Mouse (Mus musculus): ENCODE data around the gene Dcst1. TPM values are rescaled to one million over a fixed set of nuclear protein-coding genes. Genes with fewer than 3 reads are reported as not detected.
A peak's percentile ranks its signal among the peaks of the same experiment; 100 is the strongest.

Dcst1 gene
- polyA plus RNA-seq, 1 experiment = not detected

- Histone ChIP-seq H3K4me1 (ENCODE audit: control insufficient read depth, insufficient read depth, low read length) (no peaks in the 10 kb centered on the region), H3K4me3 (ENCODE audit: insufficient read depth, low read length) (no peak overlapping the region), H3K27ac (ENCODE audit: insufficient read depth, low read depth, low read length) (no peak overlapping the region)
- TF ChIP-seq POLR2A (IDR thresholded peaks at IDR 0.05; ENCODE audit: borderline replicate concordance, low read depth, low read length) (no peak), CTCF (IDR thresholded peaks at IDR 0.05; ENCODE audit: low read depth, low read length) (no peak)
Measured at GRCm38 (mm10) chr3:89367338-89367737, 2.3 kb upstream of the Dcst1 start.

- Histone ChIP-seq H3K4me3 (ENCODE audit: insufficient read depth, low read length) (no peak overlapping the region), H3K27ac (ENCODE audit: insufficient read depth, low read depth, low read length) (no peak overlapping the region), H3K4me1 (ENCODE audit: control insufficient read depth, insufficient read depth, low read length) (peaks cover under 1% of the 10 kb centered on the region; the same call in 1 of the 2 replicates)
- no peak for TF ChIP-seq POLR2A (IDR thresholded peaks at IDR 0.05; ENCODE audit: borderline replicate concordance, low read depth, low read length)
- no peak for TF ChIP-seq CTCF (IDR thresholded peaks at IDR 0.05; ENCODE audit: low read depth, low read length)
Measured at GRCm38 (mm10) chr3:89365486-89366414, 697 bp upstream of the Dcst1 start.

GRCm38 (mm10) chr3:89364631-89365030, 422 bp downstream of the Dcst1 start:
- TF ChIP-seq POLR2A (IDR thresholded peaks at IDR 0.05; ENCODE audit: borderline replicate concordance, low read depth, low read length) = no peak
- no peak for TF ChIP-seq CTCF (IDR thresholded peaks at IDR 0.05; ENCODE audit: low read depth, low read length)
- Histone ChIP-seq H3K4me3 (ENCODE audit: insufficient read depth, low read length) (no peak overlapping the region), H3K27ac (ENCODE audit: insufficient read depth, low read depth, low read length) (no peak overlapping the region), H3K4me1 (ENCODE audit: control insufficient read depth, insufficient read depth, low read length) (peaks cover 9% of the 10 kb centered on the region)

- TF ChIP-seq CTCF (IDR thresholded peaks at IDR 0.05; ENCODE audit: low read depth, low read length) (no peak), POLR2A (IDR thresholded peaks at IDR 0.05; ENCODE audit: borderline replicate concordance, low read depth, low read length) (no peak)
- no peak within 1 kb of the TSS for H3K27ac ChIP-seq (ENCODE audit: insufficient read depth, low read depth, low read length)
- no peak within 1 kb of the TSS for H3K4me3 ChIP-seq (ENCODE audit: insufficient read depth, low read length)
- H3K4me1 ChIP-seq (ENCODE audit: control insufficient read depth, insufficient read depth, low read length) = peaks cover 14% of the 10 kb centered on the region
Measured at GRCm38 (mm10) chr3:89361675-89362074, 3.4 kb downstream of the Dcst1 start, which contains the start of gene Dcst2. TSS of gene Dcst2 (plus strand) at chr3:89361975.

- Histone ChIP-seq H3K4me3 (ENCODE audit: insufficient read depth, low read length) (no peak overlapping the region), H3K4me1 (ENCODE audit: control insufficient read depth, insufficient read depth, low read length) (peaks cover 16% of the 10 kb centered on the region), H3K27ac (ENCODE audit: insufficient read depth, low read depth, low read length) (no peak overlapping the region; the same call in 1 of the 2 replicates)
- TF ChIP-seq POLR2A (IDR thresholded peaks at IDR 0.05; ENCODE audit: borderline replicate concordance, low read depth, low read length) (no peak), CTCF (IDR thresholded peaks at IDR 0.05; ENCODE audit: low read depth, low read length) (no peak)
Measured at GRCm38 (mm10) chr3:89360237-89360636, 4.8 kb downstream of the Dcst1 start.

- no peak overlapping the region for H3K27ac ChIP-seq (ENCODE audit: insufficient read depth, low read depth, low read length)
- TF ChIP-seq POLR2A (IDR thresholded peaks at IDR 0.05; ENCODE audit: borderline replicate concordance, low read depth, low read length) = no peak
- no peak for TF ChIP-seq CTCF (IDR thresholded peaks at IDR 0.05; ENCODE audit: low read depth, low read length)
- peaks cover 17% of the 10 kb centered on the region for H3K4me1 ChIP-seq (ENCODE audit: control insufficient read depth, insufficient read depth, low read length)
- no peak overlapping the region for H3K4me3 ChIP-seq (ENCODE audit: insufficient read depth, low read length)
Measured at GRCm38 (mm10) chr3:89359630-89360029, 5.4 kb downstream of the Dcst1 start.

- Histone ChIP-seq H3K4me3 (ENCODE audit: insufficient read depth, low read length) (no peak overlapping the region), H3K4me1 (ENCODE audit: control insufficient read depth, insufficient read depth, low read length) (peaks cover 17% of the 10 kb centered on the region), H3K27ac (ENCODE audit: insufficient read depth, low read depth, low read length) (no peak overlapping the region)
- no peak for TF ChIP-seq POLR2A (IDR thresholded peaks at IDR 0.05; ENCODE audit: borderline replicate concordance, low read depth, low read length)
- no peak for TF ChIP-seq CTCF (IDR thresholded peaks at IDR 0.05; ENCODE audit: low read depth, low read length)
Measured at GRCm38 (mm10) chr3:89356029-89356428, 9.0 kb downstream of the Dcst1 start.

GRCm38 (mm10) chr3:89355512-89355902, 9.5 kb downstream of the Dcst1 start:
- Histone ChIP-seq H3K4me1 (ENCODE audit: control insufficient read depth, insufficient read depth, low read length) (peaks cover 16% of the 10 kb centered on the region), H3K27ac (ENCODE audit: insufficient read depth, low read depth, low read length) (no peak overlapping the region), H3K4me3 (ENCODE audit: insufficient read depth, low read length) (no peak overlapping the region)
- TF ChIP-seq POLR2A (IDR thresholded peaks at IDR 0.05; ENCODE audit: borderline replicate concordance, low read depth, low read length) = no peak

GRCm38 (mm10) chr3:89354816-89355511, 10.1 kb downstream of the Dcst1 start:
- Histone ChIP-seq H3K27ac (ENCODE audit: insufficient read depth, low read depth, low read length) (no peak overlapping the region), H3K4me3 (ENCODE audit: insufficient read depth, low read length) (no peak overlapping the region)

GRCm38 (mm10) chr3:89351271-89351670, 13.8 kb downstream of the Dcst1 start:
- H3K4me1 ChIP-seq (ENCODE audit: control insufficient read depth, insufficient read depth, low read length) = peaks cover 27% of the 10 kb centered on the region
- no peak for TF ChIP-seq CTCF (IDR thresholded peaks at IDR 0.05; ENCODE audit: low read depth, low read length)
- no peak for TF ChIP-seq POLR2A (IDR thresholded peaks at IDR 0.05; ENCODE audit: borderline replicate concordance, low read depth, low read length)
- H3K4me3 ChIP-seq (ENCODE audit: insufficient read depth, low read length) = no peak overlapping the region
- H3K27ac ChIP-seq (ENCODE audit: insufficient read depth, low read depth, low read length) = no peak overlapping the region

More at GRCm38 (mm10) chr3:89354816-89355511, 10.1 kb downstream of the Dcst1 start:
- H3K4me1 ChIP-seq (ENCODE audit: control insufficient read depth, insufficient read depth, low read length) = peaks cover 17% of the 10 kb centered on the region
- peak; percentile 67 for TF ChIP-seq CTCF (IDR thresholded peaks at IDR 0.05; ENCODE audit: low read depth, low read length)
- no peak for TF ChIP-seq POLR2A (IDR thresholded peaks at IDR 0.05; ENCODE audit: borderline replicate concordance, low read depth, low read length)

All from bone marrow macrophage, adult 2 months (primary cell).